Mouse (Mus musculus) G1E (cell line): ENCODE measurements around the gene Cxcr5. TPM values are rescaled to one million over a fixed set of nuclear protein-coding genes. Genes with fewer than 3 reads are reported as not detected.

Experiments
- ATAC-seq: 2 replicates; pipeline ENCODE4 v1.8.0; 2016; ENCODE audit warnings: mild to moderate bottlenecking; ENCODE audit not compliant: insufficient number of reproducible peaks, poor library complexity, low FRiP score, severe bottlenecking; ENCODE audit errors: extremely low read depth
- DNase-seq: peaks from one replicate; pipeline ENCODE4 v3.0.0; 2012; ENCODE audit warnings: low spot score
- H3K27me3 ChIP-seq: 2 replicates; pipeline ENCODE4 v1.6.1; 2012; ENCODE audit warnings: mild to moderate bottlenecking, low read length, inconsistent platforms; ENCODE audit not compliant: insufficient read depth
- H3K36me3 ChIP-seq: replicated peaks from 2 replicates; pipeline ENCODE3; 2012; ENCODE audit warnings: mild to moderate bottlenecking, inconsistent platforms
- H3K4me1 ChIP-seq: 2 replicates; pipeline ENCODE4 v1.6.1; 2012; ENCODE audit warnings: low read depth, low read length, inconsistent platforms, mixed read lengths; ENCODE audit not compliant: insufficient read depth
- H3K4me3 ChIP-seq: 2 replicates; pipeline ENCODE4 v1.5.1; 2012; ENCODE audit warnings: low read depth, mild to moderate bottlenecking, inconsistent platforms, low read length, moderate library complexity, mixed read lengths
- H3K9me3 ChIP-seq: replicated peaks from 2 replicates; pipeline ENCODE4 v1.6.1; 2012; ENCODE audit warnings: inconsistent platforms
- CTCF ChIP-seq: IDR thresholded peaks from 2 replicates; pipeline ENCODE4 v1.5.1; 2012; ENCODE audit warnings: low read depth, low read length, inconsistent platforms, mixed read lengths
- GATA1 ChIP-seq: IDR thresholded peaks from 2 replicates; pipeline ENCODE4 v1.6.1; 2012; ENCODE audit warnings: borderline replicate concordance, low read length, inconsistent platforms, mixed read lengths
- GATA2 ChIP-seq: IDR thresholded peaks from 2 replicates; pipeline ENCODE4 v1.6.1; 2012; ENCODE audit warnings: low read depth, low read length, inconsistent platforms, borderline replicate concordance
- POLR2AphosphoS5 ChIP-seq: IDR thresholded peaks from 2 replicates; pipeline ENCODE4 v1.6.1; 2012; ENCODE audit warnings: low read depth, low read length, inconsistent platforms; ENCODE audit not compliant: insufficient replicate concordance
- TAL1 ChIP-seq: conservative IDR thresholded peaks from 2 replicates; pipeline ENCODE4 v1.6.1; 2012; ENCODE audit warnings: low read depth, low read length, inconsistent platforms, mixed read lengths
- polyA plus RNA-seq: library from polyadenylated mRNA; stranded (reverse); fragments of >175 nt; gene quantifications from 2 replicates; pipeline ENCODE4 v1.2.3, GENCODE M21; 2012
- total RNA-seq, 2 experiments: library from RNA; stranded (forward) in 1 of 2; stranded (reverse) in 1 of 2; fragments of 200-1000 nt in 1 of 2; fragments of >200 nt in 1 of 2; fragmentation: Nextera tagmentation in 1 of 2; gene quantifications; 2 replicates each; pipeline ENCODE4 v1.2.3; 2014 to 2017

Cxcr5 gene
- total and polyA plus RNA-seq, 3 experiments = 0.22 TPM; not detected in 2

- no peaks in the 10 kb centered on the region for H3K9me3 ChIP-seq
- no peak for DNase-seq
- no peak overlapping the region for H3K4me3 ChIP-seq
- TF ChIP-seq GATA2 = no peak
- TF ChIP-seq TAL1 = no peak
- no peak for TF ChIP-seq POLR2AphosphoS5
- TF ChIP-seq GATA1 = no peak
- no peak for TF ChIP-seq CTCF
- ATAC-seq = no peak
- H3K4me1 ChIP-seq = peaks cover 8% of the 10 kb centered on the region; the same call in 1 of the 2 replicates
- no peaks in the 10 kb centered on the region for H3K36me3 ChIP-seq
- H3K27me3 ChIP-seq = peaks cover 60% of the 10 kb centered on the region
These were observed 63.9 kb downstream of the Cxcr5 start for GRCm38 (mm10) chr9:44497624-44498377.

GRCm38 (mm10) chr9:44496803-44497461 is 64.7 kb downstream of the Cxcr5 start:
- Histone ChIP-seq H3K9me3 (no peaks in the 10 kb centered on the region), H3K4me1 (peaks cover 8% of the 10 kb centered on the region; the same call in 1 of the 2 replicates), H3K36me3 (no peaks in the 10 kb centered on the region), H3K27me3 (peaks cover 64% of the 10 kb centered on the region), H3K4me3 (no peak overlapping the region)
- ATAC-seq = no peak
- DNase-seq = no peak
- TF ChIP-seq GATA1 (no peak), TAL1 (no peak), CTCF (no peak), GATA2 (no peak), POLR2AphosphoS5 (no peak)

GRCm38 (mm10) chr9:44495810-44496344 is 65.8 kb downstream of the Cxcr5 start:
- TF ChIP-seq TAL1 = no peak
- no peak for TF ChIP-seq POLR2AphosphoS5
- TF ChIP-seq GATA1 = no peak
- TF ChIP-seq CTCF = no peak
- TF ChIP-seq GATA2 = no peak
- ATAC-seq (no peak), DNase-seq (no peak)
- no peaks in the 10 kb centered on the region for H3K36me3 ChIP-seq
- H3K9me3 ChIP-seq = no peaks in the 10 kb centered on the region
- H3K4me1 ChIP-seq = peaks cover 3% of the 10 kb centered on the region; the same call in 1 of the 2 replicates
- peaks cover 64% of the 10 kb centered on the region for H3K27me3 ChIP-seq
- no peak overlapping the region for H3K4me3 ChIP-seq

GRCm38 (mm10) chr9:44494863-44495809 is 66.5 kb downstream of the Cxcr5 start:
- ATAC-seq = no peak
- Histone ChIP-seq H3K27me3 (peaks cover 65% of the 10 kb centered on the region), H3K4me3 (no peak overlapping the region), H3K4me1 (peaks cover 3% of the 10 kb centered on the region; the same call in 1 of the 2 replicates), H3K36me3 (no peaks in the 10 kb centered on the region), H3K9me3 (no peaks in the 10 kb centered on the region)
- TF ChIP-seq CTCF (no peak), TAL1 (no peak), GATA2 (no peak), POLR2AphosphoS5 (no peak), GATA1 (no peak)
- no peak for DNase-seq

GRCm38 (mm10) chr9:44494261-44494862 is 67.3 kb downstream of the Cxcr5 start:
- Histone ChIP-seq H3K4me1 (peaks cover 3% of the 10 kb centered on the region; the same call in 1 of the 2 replicates), H3K27me3 (peaks cover 59% of the 10 kb centered on the region), H3K9me3 (no peaks in the 10 kb centered on the region), H3K36me3 (no peaks in the 10 kb centered on the region), H3K4me3 (no peak overlapping the region)
- no peak for TF ChIP-seq TAL1
- no peak for TF ChIP-seq GATA2
- DNase-seq (no peak), ATAC-seq (no peak)
